Mouse (Mus musculus): ENCODE data around the gene Ints12. TPM values are rescaled to one million over a fixed set of nuclear protein-coding genes. Genes with fewer than 3 reads are reported as not detected.

Gene Ints12
- polyA plus RNA-seq (2012; rRNA removed): 7.5 and 8.0 TPM in 2 replicates

- peak; percentile 87 to 97 for DNase-seq (ENCODE audit: extremely low spot score in 1 of 2, low spot score in 1 of 2)
Measured at GRCm38 (mm10) chr3:133091664-133092273, at the start of gene Ints12, which contains the start of gene Gstcd. Gene Ints12, plus strand, starts transcription at chr3:133091840. Gene Gstcd, minus strand, starts transcription at chr3:133092033.

DNA sequence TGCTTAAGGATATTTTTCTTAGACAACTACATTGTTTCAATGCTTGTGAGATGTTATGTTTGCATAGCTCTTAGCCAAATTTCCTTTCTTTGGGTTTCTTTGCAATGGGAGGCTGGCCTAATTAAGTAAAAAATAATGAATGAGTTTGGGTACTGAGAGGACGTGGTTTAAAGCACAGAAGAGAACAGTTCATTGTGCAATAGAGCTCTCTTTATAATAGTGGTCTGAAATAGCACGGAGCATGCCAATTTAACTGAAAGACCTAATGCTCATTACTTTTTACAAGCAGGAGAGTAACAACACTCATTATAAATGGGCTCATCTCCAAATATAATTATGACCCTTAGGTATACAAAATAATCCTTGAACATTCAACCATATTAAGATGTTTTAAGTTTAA, 39.6 kb upstream of the Ints12 start:
- no peak for DNase-seq (ENCODE audit: extremely low spot score in 1 of 2, low spot score in 1 of 2)

GRCm38 (mm10) chr3:133075560-133075959, 16.1 kb upstream of the Ints12 start:
- no peak for DNase-seq (ENCODE audit: extremely low spot score in 1 of 2, low spot score in 1 of 2)

- DNase-seq (ENCODE audit: extremely low spot score in 1 of 2, low spot score in 1 of 2): no peak
Measured at GRCm38 (mm10) chr3:133082736-133083135, 8.9 kb upstream of the Ints12 start.

DNA sequence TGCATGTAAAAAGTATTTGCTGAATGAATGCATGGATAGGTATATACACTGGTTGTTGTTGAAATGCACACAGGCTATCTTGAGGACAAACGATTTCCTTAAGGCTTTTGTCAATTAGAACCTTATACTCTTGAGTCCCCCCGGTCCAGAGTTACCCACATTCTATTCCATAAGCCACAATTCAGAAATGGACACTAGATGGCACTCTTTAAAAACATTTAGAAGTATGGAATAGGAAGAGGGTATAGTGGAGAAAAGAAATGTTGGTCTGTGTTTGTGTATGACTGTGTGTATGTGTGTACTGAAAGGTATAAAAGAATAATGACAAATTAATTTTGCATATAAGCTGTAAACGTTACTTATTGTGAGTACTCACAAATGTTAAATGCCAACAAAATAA, 5.8 kb upstream of the Ints12 start:
- DNase-seq (ENCODE audit: extremely low spot score in 1 of 2, low spot score in 1 of 2): peak in 1 of 2 experiments; percentile 66

- DNase-seq (ENCODE audit: extremely low spot score in 1 of 2, low spot score in 1 of 2): no peak
Measured at GRCm38 (mm10) chr3:133090247-133091120, 1.2 kb upstream of the Ints12 start.

GRCm38 (mm10) chr3:133091121-133091663, 448 bp upstream of the Ints12 start:
- peak; percentile 22 to 78 for DNase-seq (ENCODE audit: extremely low spot score in 1 of 2, low spot score in 1 of 2)

GRCm38 (mm10) chr3:133092274-133092853, 724 bp downstream of the Ints12 start:
- no peak for DNase-seq (ENCODE audit: extremely low spot score in 1 of 2, low spot score in 1 of 2)

DNA sequence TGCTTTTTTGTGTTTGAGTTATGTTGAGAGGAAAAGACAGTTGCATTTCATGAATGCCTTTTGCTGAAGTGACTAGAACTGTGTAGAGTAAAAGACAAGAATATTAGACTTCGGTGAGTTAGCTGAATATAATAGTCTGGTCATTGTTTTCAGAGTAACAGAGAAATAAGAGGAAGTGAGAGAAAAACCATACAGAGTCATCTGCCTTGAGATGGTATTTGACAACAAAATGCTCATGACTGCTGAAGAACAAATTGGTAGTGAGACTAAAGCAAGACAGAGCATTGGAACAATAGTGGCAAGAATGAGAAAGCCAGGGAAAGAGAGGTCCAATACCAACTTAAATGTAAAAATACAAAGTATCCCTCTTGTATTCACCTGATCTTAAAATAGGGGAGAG, 1.3 kb downstream of the Ints12 start:
- DNase-seq (ENCODE audit: extremely low spot score in 1 of 2, low spot score in 1 of 2): no peak

DNA sequence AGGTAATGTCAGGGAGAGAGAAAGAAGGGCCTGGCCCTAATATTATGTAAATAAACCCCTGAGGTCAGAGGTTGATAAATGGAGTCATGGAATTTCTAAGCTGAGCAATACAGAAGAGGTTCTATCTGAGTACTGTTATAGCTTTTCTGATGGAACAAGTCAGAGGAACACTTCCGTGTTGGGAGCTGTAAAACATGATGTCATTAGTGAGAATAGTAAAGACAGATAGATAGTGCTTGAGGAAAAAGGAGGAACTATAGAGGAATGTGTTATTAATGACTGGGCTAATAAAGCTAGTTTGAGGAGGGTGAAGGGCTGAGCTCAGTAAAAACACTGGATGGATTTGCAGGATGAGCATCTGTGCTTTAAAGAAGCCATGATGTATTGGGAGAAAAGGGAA, 2.7 kb downstream of the Ints12 start:
- no peak for DNase-seq (ENCODE audit: extremely low spot score in 1 of 2, low spot score in 1 of 2)

GRCm38 (mm10) chr3:133097936-133098335, 6.3 kb downstream of the Ints12 start:
- no peak for DNase-seq (ENCODE audit: extremely low spot score in 1 of 2, low spot score in 1 of 2)

- no peak for DNase-seq (ENCODE audit: extremely low spot score in 1 of 2, low spot score in 1 of 2)
Measured at GRCm38 (mm10) chr3:133098336-133098735, 6.7 kb downstream of the Ints12 start.

GRCm38 (mm10) chr3:133098909-133099308, 7.3 kb downstream of the Ints12 start:
- no peak for DNase-seq (ENCODE audit: extremely low spot score in 1 of 2, low spot score in 1 of 2)

- DNase-seq (ENCODE audit: extremely low spot score in 1 of 2, low spot score in 1 of 2): no peak
Measured at GRCm38 (mm10) chr3:133103768-133104167, 12.1 kb downstream of the Ints12 start.

- DNase-seq (ENCODE audit: extremely low spot score in 1 of 2, low spot score in 1 of 2): no peak
Measured at GRCm38 (mm10) chr3:133104436-133104835, 12.8 kb downstream of the Ints12 start.

DNA sequence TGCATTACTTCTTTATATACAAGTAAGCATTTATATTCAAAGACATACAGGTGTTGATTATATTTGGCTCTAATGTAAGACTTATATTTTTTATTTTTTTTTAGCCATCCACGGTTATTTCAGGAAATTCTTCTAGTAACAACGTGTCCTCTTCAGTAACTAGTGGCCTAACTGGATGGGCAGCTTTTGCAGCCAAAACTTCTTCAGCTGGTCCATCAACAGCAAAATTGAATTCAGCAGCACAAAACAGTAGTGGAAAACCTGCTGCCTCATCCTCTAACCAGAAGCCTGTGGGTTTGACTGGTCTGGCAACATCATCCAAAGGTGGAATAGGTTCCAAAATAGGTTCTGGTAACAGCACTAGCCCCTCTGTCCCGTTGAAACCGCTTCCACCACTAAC, 17.1 kb downstream of the Ints12 start:
- no peak for DNase-seq (ENCODE audit: extremely low spot score in 1 of 2, low spot score in 1 of 2)

GRCm38 (mm10) chr3:133109844-133110243, 18.2 kb downstream of the Ints12 start:
- DNase-seq (ENCODE audit: extremely low spot score in 1 of 2, low spot score in 1 of 2): no peak

DNA sequence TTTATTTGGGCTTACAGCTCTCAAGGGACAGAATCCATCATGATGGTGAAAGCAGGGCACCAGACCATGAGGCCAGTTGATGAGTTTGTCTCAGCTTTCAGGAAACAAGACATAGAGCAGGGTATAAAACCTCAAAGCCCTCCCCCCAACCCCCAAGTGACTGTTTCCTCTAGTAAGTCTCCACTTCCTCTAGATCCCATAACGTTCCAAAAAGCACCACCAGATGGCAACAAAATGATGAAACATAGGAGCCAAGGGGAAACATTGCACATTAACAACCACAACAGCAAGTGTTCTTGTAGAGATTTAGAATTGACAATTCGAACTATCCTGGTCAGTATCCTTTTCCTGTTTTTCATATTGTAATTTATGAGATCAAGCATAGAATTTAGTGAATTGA, 20.1 kb downstream of the Ints12 start:
- DNase-seq (ENCODE audit: extremely low spot score in 1 of 2, low spot score in 1 of 2): peak in 1 of 2 experiments; percentile 76

- DNase-seq (ENCODE audit: extremely low spot score in 1 of 2, low spot score in 1 of 2): no peak
Measured at GRCm38 (mm10) chr3:133113281-133113680, 21.6 kb downstream of the Ints12 start.

- DNase-seq (ENCODE audit: extremely low spot score in 1 of 2, low spot score in 1 of 2): no peak
Measured at GRCm38 (mm10) chr3:133131372-133131771, 39.7 kb downstream of the Ints12 start.

- peak in 1 of 2 experiments; percentile 39 for DNase-seq (ENCODE audit: extremely low spot score in 1 of 2, low spot score in 1 of 2)
Measured at GRCm38 (mm10) chr3:133132611-133133010, 41.0 kb downstream of the Ints12 start.

Measured in frontal cortex, adult 2 months (tissue).